In the genomic region with DNA sequence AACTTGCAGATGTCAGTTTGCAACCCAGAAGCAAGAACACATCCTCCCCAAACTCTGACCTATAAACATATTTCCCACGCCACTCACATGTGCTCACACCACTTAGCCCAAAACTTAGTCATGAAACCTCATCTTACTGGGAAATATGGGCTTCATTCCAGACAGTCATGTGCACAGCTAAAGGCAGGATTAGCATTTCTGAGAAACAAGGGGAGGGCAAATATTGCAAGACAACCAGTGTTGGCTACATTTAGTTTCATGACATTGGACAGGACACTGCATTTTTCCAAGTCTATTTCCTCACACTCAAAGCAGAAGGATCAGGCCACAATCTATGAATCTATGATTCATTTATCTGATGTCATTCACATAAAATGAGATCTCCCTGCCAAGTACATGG, we compare ENCODE assay signal across 32 mouse cellular contexts. TPM values are rescaled to one million over a fixed set of nuclear protein-coding genes. Genes with fewer than 3 reads are reported as not detected.
A peak's percentile ranks its signal among the peaks of the same experiment; 100 is the strongest.
DNase-seq lines count a peak whose midpoint lies in the region; ATAC-seq and TF ChIP-seq lines count a peak whose summit lies in the region.
"Had no signal": no experiment of that assay in that cellular context is flagged by ENCODE, and none has a peak within 500 bp of the region (broad histone marks: within the 10 kb centered on the region; RNA-seq: fewer than 3 reads in every experiment).

No protein-coding gene starts in this region.

- H3K27ac ChIP-seq in embryonic fibroblast, embryonic 13.5 days (ENCODE audit: insufficient read depth, low read length) = peak overlapping the region; percentile 57; the same call in 1 of the 2 replicates
- H3K27ac ChIP-seq in kidney, embryonic 14.5 days (ENCODE audit: low read depth, low read length) = no peak overlapping the region
- H3K27ac ChIP-seq: embryonic facial prominence, embryonic 13.5 days; forebrain, embryonic 15.5 days; hindbrain, embryonic 12.5 days; layer of hippocampus, adult 2 months; limb, embryonic 12.5 days; liver, embryonic 13.5 days; midbrain, embryonic 13.5 days; neural tube, embryonic 12.5 days; stomach, embryonic 15.5 days had no signal

- H3K27me3 ChIP-seq in kidney, embryonic 14.5 days (ENCODE audit: control insufficient read depth, insufficient read depth, low read length) = no peaks in the 10 kb centered on the region
- H3K27me3 ChIP-seq: CH12.LX; embryonic facial prominence, embryonic 13.5 days; forebrain, embryonic 15.5 days; heart, embryonic 12.5 days; hindbrain, embryonic 12.5 days; limb, embryonic 12.5 days; neural tube, embryonic 12.5 days; stomach, embryonic 15.5 days had no signal

- H3K4me3 ChIP-seq in embryonic fibroblast, embryonic 13.5 days (ENCODE audit: insufficient read depth, low read length) = no peak overlapping the region
- H3K4me3 ChIP-seq in kidney, embryonic 14.5 days (ENCODE audit: low read length) = no peak overlapping the region
- H3K4me3 ChIP-seq: embryonic facial prominence, embryonic 13.5 days; forebrain, embryonic 15.5 days; heart, embryonic 12.5 days; hindbrain, embryonic 12.5 days; layer of hippocampus, adult 2 months; limb, embryonic 12.5 days; liver, embryonic 13.5 days; megakaryocyte, embryonic 14.5 days; midbrain, embryonic 13.5 days; neural tube, embryonic 12.5 days; stomach, embryonic 15.5 days had no signal

- TF ChIP-seq POLR2A in embryonic fibroblast, embryonic 13.5 days (IDR thresholded peaks at IDR 0.05; ENCODE audit: low read depth, low read length) = no peak

- no peak overlapping the region for H3K9ac ChIP-seq in kidney, embryonic 14.5 days (ENCODE audit: low read depth, low read length)
- H3K9ac ChIP-seq: embryonic facial prominence, embryonic 13.5 days; forebrain, embryonic 15.5 days; heart, embryonic 12.5 days; hindbrain, embryonic 12.5 days; limb, embryonic 12.5 days; liver, embryonic 13.5 days; lung, embryonic 14.5 days; midbrain, embryonic 13.5 days; neural tube, embryonic 12.5 days; stomach, embryonic 15.5 days had no signal

- H3K9me3 ChIP-seq in kidney, embryonic 14.5 days (ENCODE audit: control insufficient read depth, low read length) = no peaks in the 10 kb centered on the region
- H3K9me3 ChIP-seq: embryonic facial prominence, embryonic 13.5 days; forebrain, embryonic 15.5 days; G1E; heart, embryonic 12.5 days; hindbrain, embryonic 12.5 days; limb, embryonic 12.5 days; liver, embryonic 13.5 days; megakaryocyte, embryonic 14.5 days; midbrain, embryonic 13.5 days; neural tube, embryonic 12.5 days; stomach, embryonic 15.5 days had no signal

- DNase-seq in adrenal gland, adult 8-10 months = peak; percentile 4
- no peak for DNase-seq in adrenal gland, postnatal 4 days (ENCODE audit: low spot score in 2 of 2)
- peak; percentile 19 for DNase-seq in lung, postnatal 25 days (ENCODE audit: low spot score)
- no peak for DNase-seq in lung, postnatal 4 days
- peak; percentile 12 for DNase-seq in skeletal muscle tissue, adult 2 months (ENCODE audit: low read depth, low spot score)
- no peak for DNase-seq in ovary, postnatal 10 days (ENCODE audit: low spot score)
- DNase-seq: cerebellum, adult 2 months; cerebellum, postnatal 25 days; gastrocnemius, postnatal 14 days; heart, postnatal 14 days; kidney, adult 11 months; kidney, postnatal 10 days; layer of hippocampus, postnatal 36 days; liver, embryonic 13.5 days; lung, embryonic 14.5 days; thymus, adult 18-20 months; thymus, postnatal 36 days had no signal

- H3K36me3 ChIP-seq in kidney, embryonic 14.5 days (ENCODE audit: control insufficient read depth, insufficient read depth, low read length) = no peaks in the 10 kb centered on the region
- H3K36me3 ChIP-seq: embryonic facial prominence, embryonic 13.5 days; forebrain, embryonic 15.5 days; G1E; heart, embryonic 12.5 days; hindbrain, embryonic 12.5 days; limb, embryonic 12.5 days; liver, embryonic 13.5 days; midbrain, embryonic 13.5 days; neural tube, embryonic 12.5 days; stomach, embryonic 15.5 days had no signal

- H3K4me2 ChIP-seq in kidney, embryonic 14.5 days (replicated peaks; ENCODE audit: low read depth, low read length) = no peak overlapping the region
- H3K4me2 ChIP-seq: embryonic facial prominence, embryonic 13.5 days; forebrain, embryonic 15.5 days; heart, embryonic 12.5 days; hindbrain, embryonic 12.5 days; limb, embryonic 12.5 days; liver, embryonic 13.5 days; lung, embryonic 14.5 days; midbrain, embryonic 13.5 days; neural tube, embryonic 12.5 days; stomach, embryonic 15.5 days had no signal

- ATAC-seq in kidney, embryonic 14.5 days (ENCODE audit: low FRiP score, low TSS enrichment) = no peak
- ATAC-seq: forebrain, embryonic 15.5 days; midbrain, embryonic 13.5 days had no signal

- H3K4me1 ChIP-seq in embryonic fibroblast, embryonic 13.5 days (ENCODE audit: control insufficient read depth, insufficient read depth, low read length) = peaks cover 7% of the 10 kb centered on the region
- no peaks in the 10 kb centered on the region for H3K4me1 ChIP-seq in kidney, embryonic 14.5 days (ENCODE audit: control insufficient read depth, insufficient read depth, low read length)
- H3K4me1 ChIP-seq: stomach, embryonic 15.5 days had no signal

- 91% methylated on average over 1 of the region's 1 CpGs for WGBS in kidney, embryonic 14.5 days

- TF ChIP-seq CTCF in embryonic fibroblast, embryonic 13.5 days (IDR thresholded peaks at IDR 0.05; ENCODE audit: borderline replicate concordance, insufficient read depth, low read length) = no peak

RNA-seq across cellular contexts. Expression of a gene that starts 4.3 kb away (rescaled TPM):
- 10 to 100 TPM; 27.9 to 41.0 (median 32.3) TPM for total RNA-seq in adrenal gland, adult 8-10 months (2022)
- 10 to 100 TPM; 29.9 to 35.4 TPM for total RNA-seq in adrenal gland, postnatal 4 days (2021)
- 17.3 and 25.7 TPM in 2 replicates for polyA plus RNA-seq in embryonic fibroblast, embryonic 13.5 days (2011; ENCODE audit: insufficient read length, low read depth, missing spikeins)
- polyA plus RNA-seq in kidney, embryonic 14.5 days (2014; fragmentation: Nextera tagmentation; extraction: Ambion mirVana) = 10.6 and 12.6 TPM in 2 replicates

RNA-seq across cellular contexts. Expression of a gene that starts 47.6 kb away (rescaled TPM):
- not detected for total RNA-seq in adrenal gland, adult 8-10 months (2022)
- 1 to 10 TPM in 1 of 2 experiments, under 1 TPM in 1; 0.39 to 1.2 TPM for total RNA-seq in adrenal gland, postnatal 4 days (2021)
- 0.70 and 1.0 TPM in 2 replicates for polyA plus RNA-seq in embryonic fibroblast, embryonic 13.5 days (2011; ENCODE audit: insufficient read length, low read depth, missing spikeins)
- polyA plus RNA-seq in kidney, embryonic 14.5 days (2014; fragmentation: Nextera tagmentation; extraction: Ambion mirVana) = not detected in 2 replicates
- total RNA-seq: heart, adult 18-20 months had no signal

Comparison
In these comparisons a context has a peak if more than half of its experiments do, and no peak if none do; other contexts are left out.
1. DNase-seq: peak in adrenal gland, adult 8-10 months (single experiment), lung, postnatal 25 days (single experiment) and skeletal muscle tissue, adult 2 months (single experiment); none in adrenal gland, postnatal 4 days (0 of 2), lung, postnatal 4 days (0 of 2) and ovary, postnatal 10 days (single experiment).